Mouse (Mus musculus): ENCODE measurements around the gene Tut7.
A peak's percentile ranks its signal among the peaks of the same experiment; 100 is the strongest.
"Not testable (repeated sequence)": the region's sequence is repeated elsewhere in the genome, so short reads cannot be mapped to it uniquely, and the experiment has no call there.

The Tut7 gene

DNA sequence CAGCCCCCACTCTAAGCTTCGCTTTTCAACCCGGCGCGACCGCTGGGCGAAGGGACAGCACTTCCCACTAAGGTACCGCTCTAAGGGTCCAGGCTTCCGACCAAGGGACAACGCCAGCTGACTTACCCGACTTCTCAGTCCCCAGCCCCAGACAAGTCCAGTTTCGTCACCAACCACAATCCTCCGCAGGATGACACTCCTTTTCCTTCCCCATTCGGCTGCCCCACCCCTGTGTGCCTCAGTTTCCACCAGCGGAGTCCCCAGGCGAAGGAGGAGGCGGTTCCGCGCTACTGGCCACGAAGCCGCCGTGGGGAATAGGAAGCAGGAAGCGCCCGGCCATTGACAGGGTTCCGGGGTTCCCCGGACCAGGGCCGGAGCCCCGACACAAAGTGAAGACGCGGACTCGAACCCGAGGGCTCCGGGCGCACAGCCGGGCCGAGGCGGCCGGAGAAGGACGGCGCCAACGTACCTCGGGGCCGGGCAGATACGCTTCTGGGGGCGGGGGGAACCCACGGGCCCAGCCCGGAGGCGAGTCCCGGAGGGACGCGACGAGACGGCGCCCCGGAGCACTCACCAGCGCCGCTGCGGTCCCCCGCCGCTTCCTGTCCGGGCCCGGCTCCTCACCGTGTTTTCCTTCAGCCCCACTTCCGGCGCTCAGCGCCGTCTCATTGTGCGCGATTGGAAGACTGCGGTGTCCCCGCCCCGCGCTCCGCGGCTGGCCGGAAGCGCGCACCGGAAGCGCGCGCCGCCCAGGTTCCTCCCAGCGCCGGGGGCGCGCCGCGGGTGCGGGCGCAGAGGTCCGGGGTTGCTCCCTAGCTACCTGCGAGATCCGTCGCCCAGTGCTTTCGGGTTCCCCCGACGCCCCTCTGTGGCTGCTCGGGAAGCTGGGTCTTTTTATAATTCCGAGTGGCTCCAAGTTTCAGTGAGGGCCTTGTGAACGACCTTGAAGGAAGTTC lies at the start of gene Tut7:
Gene Tut7, minus strand, starts transcription at position 641 of the 956 bp plus-strand sequence.
- peak; percentile 95 for DNase-seq (ENCODE audit: extremely low spot score, low spot score)

GRCm38 (mm10) chr13:59872446-59872845 lies 49.5 kb upstream of the Tut7 start:
- DNase-seq (ENCODE audit: extremely low spot score, low spot score) = no peak

- DNase-seq (ENCODE audit: extremely low spot score, low spot score) = no peak
These were observed 47.1 kb upstream of the Tut7 start for GRCm38 (mm10) chr13:59870004-59870403.

DNA sequence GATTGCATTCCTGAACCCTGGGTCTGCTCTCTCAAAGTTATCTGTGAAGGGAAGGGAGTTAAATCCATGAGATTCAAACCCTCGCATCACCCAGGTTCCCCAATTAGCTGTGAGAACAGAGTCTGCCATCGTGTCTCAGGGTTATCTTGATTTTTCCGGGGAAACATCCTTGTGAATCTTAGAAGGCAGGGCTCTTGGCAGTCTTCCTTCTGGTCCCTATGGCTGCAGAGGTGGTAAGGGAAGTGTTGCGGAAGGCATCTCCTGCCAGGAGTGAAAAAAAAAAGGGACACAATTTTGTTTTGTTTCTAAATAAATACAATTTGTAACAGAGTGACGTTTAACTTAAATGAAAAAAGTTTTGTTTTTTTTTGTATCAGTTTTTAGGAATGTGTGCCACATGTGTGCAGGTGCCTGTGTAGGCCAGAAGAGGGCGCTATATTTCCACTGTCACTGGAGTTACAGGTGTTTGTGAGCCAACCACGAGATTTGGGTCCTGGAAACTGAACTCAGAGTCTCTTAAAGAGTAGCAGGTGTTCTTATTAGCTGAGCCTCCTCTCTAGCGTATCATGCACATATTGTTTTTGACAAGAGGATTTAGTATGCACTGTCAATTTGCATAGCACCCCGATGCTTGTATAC lies 45.2 kb upstream of the Tut7 start:
- DNase-seq (ENCODE audit: extremely low spot score, low spot score) = no peak

DNA sequence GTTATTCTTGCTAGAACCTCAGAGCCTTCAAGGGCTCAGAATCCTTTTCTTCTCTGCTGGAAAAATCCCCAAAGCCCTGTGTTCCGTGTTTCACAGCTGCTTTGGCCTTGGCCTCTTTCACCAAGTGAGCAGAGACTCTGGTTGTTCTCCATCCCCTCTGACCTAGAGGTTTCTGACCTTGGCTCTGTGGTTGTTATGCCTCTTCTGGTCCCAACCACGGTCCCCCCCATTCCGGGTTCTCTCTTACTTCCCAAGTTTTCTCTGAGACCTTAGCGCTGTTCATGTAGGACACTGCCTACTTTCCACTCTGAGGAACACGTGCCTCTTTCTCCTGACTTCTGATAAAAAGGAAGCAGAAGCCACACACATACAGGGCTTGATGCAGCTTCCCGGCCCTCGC lies 44.2 kb upstream of the Tut7 start:
- DNase-seq (ENCODE audit: extremely low spot score, low spot score) = no peak

DNA sequence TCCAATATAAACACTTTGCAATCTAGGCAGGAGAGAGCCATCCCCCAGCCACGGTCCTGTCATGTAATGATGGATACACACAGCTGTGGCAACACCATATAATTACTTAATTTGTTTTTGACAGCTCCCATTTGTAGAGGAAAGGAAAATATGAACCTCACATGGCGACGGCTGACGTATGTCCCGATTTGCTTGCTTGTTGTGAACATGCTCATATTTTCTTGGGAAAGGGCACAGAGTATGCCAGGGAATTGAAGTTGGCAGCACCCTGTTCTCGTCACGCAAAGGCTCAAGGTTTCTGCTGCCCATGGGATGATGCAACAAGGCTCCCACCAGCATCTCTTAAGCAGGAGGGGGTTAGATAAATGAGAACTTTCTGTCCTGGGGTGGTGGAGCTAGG lies 36.6 kb upstream of the Tut7 start:
- no peak for DNase-seq (ENCODE audit: extremely low spot score, low spot score)

DNA sequence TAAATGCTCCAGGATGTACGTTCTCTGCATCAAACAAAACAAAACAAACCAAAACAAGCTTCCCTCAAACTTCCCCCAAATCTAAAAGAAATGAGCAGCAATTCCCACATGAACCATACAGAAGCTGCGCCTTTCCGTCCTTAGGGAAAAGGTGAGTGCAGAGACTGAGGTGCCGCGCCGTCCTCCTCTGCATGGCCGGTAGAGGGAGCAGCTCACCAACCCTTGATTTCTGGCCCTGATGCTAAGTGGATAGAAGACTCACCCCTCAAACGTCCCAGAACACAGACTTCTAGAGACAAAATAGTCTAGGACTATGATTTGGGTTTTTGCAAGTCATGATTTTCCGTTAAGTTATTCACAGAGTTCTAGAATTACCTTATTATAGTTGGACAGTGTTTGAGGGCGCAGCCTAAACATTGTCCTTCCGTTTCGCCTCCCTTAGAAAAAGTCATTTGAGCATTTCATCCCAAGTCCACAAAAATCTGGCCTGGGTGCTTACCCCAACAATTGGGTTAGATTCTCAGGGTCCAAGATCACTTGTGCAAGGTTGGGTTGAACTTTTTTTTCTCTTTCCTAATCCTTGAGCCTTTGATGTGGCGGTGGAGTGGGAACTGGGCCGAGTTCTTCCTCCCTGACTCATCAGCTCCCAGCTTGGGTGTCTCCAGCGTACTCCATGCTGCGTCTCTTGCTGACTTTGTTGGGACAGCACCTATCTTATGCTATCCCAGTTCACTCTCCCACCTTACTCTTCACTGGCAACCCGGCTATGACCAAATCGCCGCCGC lies 33.5 kb upstream of the Tut7 start:
- DNase-seq (ENCODE audit: extremely low spot score, low spot score) = peak; percentile 61

DNA sequence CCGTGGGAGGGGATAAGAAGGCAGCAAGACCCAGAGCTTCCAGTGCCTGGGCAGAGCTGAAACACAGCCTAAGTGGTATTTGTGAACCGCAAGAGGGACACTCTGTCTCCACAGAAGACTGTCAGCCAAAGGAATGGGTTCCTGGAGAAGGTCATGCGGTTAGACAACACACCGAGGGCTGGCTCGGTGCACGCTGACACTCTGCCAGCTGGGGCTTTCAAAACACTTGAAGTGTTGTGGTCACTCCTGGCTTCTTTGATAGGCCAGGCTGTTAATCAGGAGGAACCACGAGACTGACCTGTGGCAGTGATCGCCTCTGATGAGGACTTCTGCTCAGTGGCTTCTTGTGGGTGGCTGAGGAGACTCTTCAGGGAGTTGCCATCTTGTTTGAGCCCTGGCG lies 30.5 kb upstream of the Tut7 start:
- DNase-seq (ENCODE audit: extremely low spot score, low spot score) = no peak

GRCm38 (mm10) chr13:59850373-59850772 lies 27.4 kb upstream of the Tut7 start:
- DNase-seq (ENCODE audit: extremely low spot score, low spot score) = no peak

GRCm38 (mm10) chr13:59844661-59845060 lies 21.7 kb upstream of the Tut7 start:
- DNase-seq (ENCODE audit: extremely low spot score, low spot score) = no peak

- DNase-seq (ENCODE audit: extremely low spot score, low spot score) = no peak
These were observed 21.0 kb upstream of the Tut7 start for GRCm38 (mm10) chr13:59843976-59844375.

DNA sequence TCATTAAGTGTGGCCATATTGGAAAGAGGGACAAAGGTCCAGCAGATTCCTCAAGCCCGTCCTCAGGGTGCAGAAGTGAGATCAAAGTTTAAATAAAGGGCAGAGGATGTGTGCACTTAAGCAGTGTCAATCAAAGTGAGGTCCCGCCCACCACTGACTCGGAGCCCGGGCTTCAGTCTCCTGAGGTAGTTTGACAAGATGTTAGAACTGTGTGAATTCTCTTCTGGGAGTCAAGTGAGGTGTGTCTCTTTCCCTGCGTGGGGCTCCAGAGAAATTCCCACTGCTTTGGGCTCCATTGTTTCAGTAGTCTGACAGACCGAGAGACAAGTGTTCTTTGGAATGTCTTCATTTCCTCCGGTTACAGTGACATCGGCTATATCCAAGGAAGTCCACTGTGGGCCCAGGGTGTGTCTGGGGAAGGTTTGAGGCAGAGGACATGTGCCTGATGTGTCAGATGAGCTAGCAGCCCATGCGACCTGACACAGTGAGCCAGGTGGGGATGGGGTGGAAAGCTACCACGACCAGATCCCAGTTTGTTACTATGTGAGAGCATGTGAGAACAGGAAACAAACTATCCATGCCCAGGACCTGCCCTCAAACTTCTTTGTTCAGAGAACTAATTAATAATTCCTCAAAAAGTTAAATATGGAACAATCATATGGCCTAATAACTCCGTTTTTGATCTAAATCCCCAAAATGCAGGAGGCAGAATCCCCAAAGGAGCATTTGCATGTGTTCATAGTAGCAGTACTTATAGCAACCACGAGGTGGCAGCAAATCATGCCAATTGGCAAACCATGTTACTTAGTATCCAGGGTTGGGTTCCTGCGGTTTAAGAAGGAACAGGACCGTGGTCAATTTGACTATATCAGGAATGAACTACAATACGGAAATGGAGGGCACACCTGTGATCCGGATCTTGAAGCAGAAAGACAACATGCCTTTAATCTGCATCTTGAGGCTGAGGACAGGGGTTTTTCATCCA lies 19.6 kb upstream of the Tut7 start:
- peak; percentile 82 for DNase-seq (ENCODE audit: extremely low spot score, low spot score)

DNA sequence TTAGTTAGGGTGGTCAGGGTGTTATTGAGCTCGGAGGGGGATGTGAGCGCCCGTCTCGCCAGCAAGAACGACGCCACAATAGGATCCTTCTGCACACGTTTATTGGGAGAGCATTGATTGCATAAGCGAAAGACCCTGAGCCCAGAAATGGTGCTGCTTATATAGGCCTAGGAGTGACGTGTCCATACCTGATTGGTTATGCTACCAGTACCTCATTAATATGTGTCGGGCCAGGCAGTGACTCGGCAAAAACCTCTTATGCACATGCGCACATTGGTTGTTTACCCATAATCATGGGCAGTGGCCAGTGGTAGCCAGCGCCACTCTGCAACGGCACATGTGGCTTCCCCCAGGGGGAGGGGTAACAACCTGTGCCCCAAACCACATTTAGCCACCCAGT lies 18.8 kb upstream of the Tut7 start:
- DNase-seq (ENCODE audit: extremely low spot score, low spot score) = not testable (repeated sequence)

DNA sequence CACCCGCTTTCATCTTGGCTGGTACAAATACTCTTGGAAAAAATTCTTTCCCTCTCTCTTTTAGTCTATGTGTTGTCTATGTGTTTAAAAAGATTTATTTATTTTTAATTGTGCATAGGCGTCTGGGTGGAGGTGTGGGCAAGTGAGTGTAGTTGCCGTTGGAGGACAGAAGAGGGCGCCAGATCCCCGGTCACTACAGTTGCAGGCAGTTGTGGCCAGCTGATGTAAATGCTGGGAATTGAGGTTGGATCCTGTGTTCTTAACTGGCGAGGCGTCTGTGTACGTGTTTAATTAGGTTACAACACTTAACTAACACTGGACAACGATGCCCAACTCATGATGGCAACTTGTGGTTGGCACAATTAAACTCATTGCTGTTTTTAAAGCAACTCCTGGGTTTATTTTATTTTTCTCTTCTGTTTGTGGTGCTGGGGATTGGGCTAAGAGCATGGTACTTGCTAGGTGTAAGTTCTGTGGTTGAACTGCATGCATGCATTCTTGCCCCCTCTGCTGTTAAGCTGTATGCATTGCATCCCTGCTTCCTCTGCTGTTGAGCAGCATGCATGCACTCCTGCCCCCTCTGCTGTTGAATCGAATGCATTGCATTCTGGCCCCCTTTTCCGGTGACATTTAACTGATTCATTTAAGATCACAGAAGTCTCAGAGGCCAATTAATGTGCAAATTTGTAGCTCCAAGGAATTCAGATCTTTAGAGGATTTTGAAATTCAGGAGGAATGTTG lies 17.7 kb upstream of the Tut7 start:
- peak; percentile 55 for DNase-seq (ENCODE audit: extremely low spot score, low spot score)

DNA sequence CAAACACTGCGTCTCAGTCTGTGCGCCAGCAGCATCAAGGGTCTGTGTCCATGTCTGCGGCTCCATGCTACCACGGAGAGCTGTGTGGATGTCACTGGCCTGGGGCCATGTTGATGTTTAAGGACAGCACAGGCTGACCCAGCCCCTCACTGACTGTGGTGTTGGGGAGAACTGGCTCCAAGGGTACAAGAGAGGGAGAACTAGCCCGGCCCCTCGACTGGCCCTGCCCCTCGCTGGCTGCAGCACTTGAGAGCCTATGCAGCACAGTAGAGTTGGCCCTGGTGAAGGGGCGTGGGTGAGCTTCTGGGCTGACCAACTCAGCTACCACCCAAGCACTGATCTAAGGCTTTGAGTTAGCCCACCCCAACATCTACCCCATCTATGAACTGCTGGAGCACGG lies 16.4 kb upstream of the Tut7 start:
- DNase-seq (ENCODE audit: extremely low spot score, low spot score) = no peak

GRCm38 (mm10) chr13:59838464-59838863 lies 15.5 kb upstream of the Tut7 start:
- DNase-seq (ENCODE audit: extremely low spot score, low spot score) = no peak

GRCm38 (mm10) chr13:59836811-59837210 lies 13.9 kb upstream of the Tut7 start:
- DNase-seq (ENCODE audit: extremely low spot score, low spot score) = no peak

- no peak for DNase-seq (ENCODE audit: extremely low spot score, low spot score)
These were observed 13.3 kb upstream of the Tut7 start for GRCm38 (mm10) chr13:59836101-59836798.

- no peak for DNase-seq (ENCODE audit: extremely low spot score, low spot score)
These were observed 12.0 kb upstream of the Tut7 start for GRCm38 (mm10) chr13:59834786-59835452.
